Mouse (Mus musculus) spleen, postnatal 36 days (tissue): Measurements from ENCODE around the gene Ktn1.

Experiments used
- DNase-seq, 2 experiments: peaks; one replicate each; pipeline ENCODE4 v3.0.0; 2022; ENCODE audit warnings: low spot score in 2 of 2, mixed read lengths in 1 of 2

Gene Ktn1

GRCm38 (mm10) chr14:47648218-47648617, at the start of gene Ktn1:
Gene Ktn1 (plus strand): TSS chr14:47648448.
- peak; percentile 20 to 40 for DNase-seq

- no peak for DNase-seq
Measured at GRCm38 (mm10) chr14:47613254-47613653, 35.0 kb upstream of the Ktn1 start.

GRCm38 (mm10) chr14:47618891-47619290, 29.4 kb upstream of the Ktn1 start:
- peak; percentile 66 to 69 for DNase-seq

- DNase-seq = no peak
Measured at GRCm38 (mm10) chr14:47621901-47622300, 26.3 kb upstream of the Ktn1 start.

GRCm38 (mm10) chr14:47624837-47625236, 23.4 kb upstream of the Ktn1 start:
- DNase-seq = no peak

- DNase-seq = peak; percentile 45 to 53
Measured at GRCm38 (mm10) chr14:47626143-47626542, 22.1 kb upstream of the Ktn1 start.

- peak in 1 of 2 experiments; percentile 30 for DNase-seq
Measured at GRCm38 (mm10) chr14:47626812-47627211, 21.4 kb upstream of the Ktn1 start.

GRCm38 (mm10) chr14:47627360-47627759, 20.9 kb upstream of the Ktn1 start:
- no peak for DNase-seq

GRCm38 (mm10) chr14:47632419-47632818, 15.8 kb upstream of the Ktn1 start:
- no peak for DNase-seq

GRCm38 (mm10) chr14:47634410-47634809, 13.8 kb upstream of the Ktn1 start:
- DNase-seq = no peak

- DNase-seq = no peak
Measured at GRCm38 (mm10) chr14:47634846-47635245, 13.4 kb upstream of the Ktn1 start.

- no peak for DNase-seq
Measured at GRCm38 (mm10) chr14:47638316-47638895, 9.8 kb upstream of the Ktn1 start.

GRCm38 (mm10) chr14:47645620-47646019, 2.6 kb upstream of the Ktn1 start:
- DNase-seq = no peak

GRCm38 (mm10) chr14:47646246-47646645, 2.0 kb upstream of the Ktn1 start:
- DNase-seq = no peak

GRCm38 (mm10) chr14:47646696-47647516, 1.3 kb upstream of the Ktn1 start:
- DNase-seq = no peak

- DNase-seq = peak; percentile 70 to 76
Measured at GRCm38 (mm10) chr14:47648706-47649630, 720 bp downstream of the Ktn1 start.

GRCm38 (mm10) chr14:47649631-47650337, 1.5 kb downstream of the Ktn1 start:
- DNase-seq = peak; percentile 21 to 23

- DNase-seq = no peak
Measured at GRCm38 (mm10) chr14:47650338-47650720, 2.1 kb downstream of the Ktn1 start.

- DNase-seq = no peak
Measured at GRCm38 (mm10) chr14:47651272-47651671, 3.0 kb downstream of the Ktn1 start.

- DNase-seq = no peak
Measured at GRCm38 (mm10) chr14:47655444-47655843, 7.2 kb downstream of the Ktn1 start.

GRCm38 (mm10) chr14:47663844-47664469, 15.7 kb downstream of the Ktn1 start:
- no peak for DNase-seq
